Mouse (Mus musculus) telencephalon, adult 2 months (tissue): Measurements from ENCODE around the gene Snu13.

Source experiments
- DNase-seq: peaks from one replicate; pipeline ENCODE4 v3.0.0-alpha.2; 2011; ENCODE audit warnings: low read depth, low spot score

Gene Snu13

DNA sequence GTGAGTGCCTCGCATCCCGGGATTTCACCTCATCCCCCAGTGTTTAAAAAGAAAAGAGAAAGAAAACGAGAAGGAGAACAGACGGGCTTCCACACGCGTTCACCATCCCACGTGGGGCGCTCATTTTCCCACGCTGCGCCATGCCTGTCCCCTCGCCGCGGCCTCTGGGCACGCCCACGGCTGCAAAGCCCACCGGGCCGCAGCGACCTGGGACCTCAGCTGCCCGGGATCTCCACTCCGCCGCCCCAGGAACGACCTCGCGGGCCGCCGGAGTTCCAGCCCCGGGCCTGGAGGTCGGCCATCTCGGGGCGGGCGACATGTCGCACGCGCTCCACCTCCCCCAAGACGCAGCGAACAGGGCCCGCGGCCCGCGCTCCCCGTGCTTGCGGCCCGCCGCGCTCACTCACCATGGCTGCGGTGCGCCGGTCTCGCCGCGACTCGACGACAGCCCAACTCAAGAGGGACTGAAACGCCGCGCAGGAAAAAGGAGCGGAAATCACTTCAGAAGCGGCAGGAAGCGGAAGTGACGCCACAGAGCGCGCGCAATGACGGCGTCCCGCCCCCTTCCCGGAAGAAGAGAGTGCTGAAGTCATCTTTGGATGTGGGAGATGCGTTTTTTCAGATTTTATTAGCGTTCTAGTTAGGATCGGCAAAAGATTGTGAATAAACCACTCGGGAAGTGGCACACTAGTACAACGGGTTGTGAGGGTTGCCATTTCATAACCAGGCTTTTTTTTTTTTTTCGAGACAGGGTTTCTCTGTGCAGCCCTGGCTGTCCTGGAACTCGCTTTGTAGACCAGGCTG is at the start of gene Snu13:
TSS of gene Snu13 (minus strand) at position 519 of the 804 bp plus-strand sequence.
- peak; percentile 79 for DNase-seq

GRCm38 (mm10) chr15:82091061-82091460 is 43.7 kb upstream of the Snu13 start:
- peak; percentile 31 for DNase-seq

- DNase-seq, result peak; percentile 29
Observed at GRCm38 (mm10) chr15:82087266-82087665, 39.9 kb upstream of the Snu13 start.

- DNase-seq, result peak; percentile 63
Observed at GRCm38 (mm10) chr15:82086131-82086530, 38.7 kb upstream of the Snu13 start.

- DNase-seq, result peak; percentile 79
Observed at GRCm38 (mm10) chr15:82085606-82086005, 38.2 kb upstream of the Snu13 start.

DNA sequence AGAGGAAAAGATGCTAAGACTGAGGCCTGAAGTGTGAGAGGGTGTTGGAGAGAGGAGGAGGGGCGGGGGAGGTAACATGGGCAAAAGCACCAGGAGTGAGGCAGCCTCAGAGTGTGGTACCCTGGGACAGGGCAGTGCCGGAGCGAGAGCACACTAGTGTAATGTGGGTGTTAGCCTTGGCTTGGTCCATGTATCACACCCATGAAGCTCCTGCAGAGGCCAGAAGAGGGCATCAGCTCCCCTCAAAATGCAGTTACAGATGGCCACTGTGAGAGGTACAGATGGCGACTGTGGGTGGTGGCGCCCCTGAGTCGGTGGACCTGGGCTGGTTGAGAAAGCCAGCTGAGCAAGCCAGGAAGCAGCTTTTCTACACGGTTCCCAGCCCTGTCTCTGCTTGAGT is 33.8 kb upstream of the Snu13 start:
- peak; percentile 72 for DNase-seq

DNA sequence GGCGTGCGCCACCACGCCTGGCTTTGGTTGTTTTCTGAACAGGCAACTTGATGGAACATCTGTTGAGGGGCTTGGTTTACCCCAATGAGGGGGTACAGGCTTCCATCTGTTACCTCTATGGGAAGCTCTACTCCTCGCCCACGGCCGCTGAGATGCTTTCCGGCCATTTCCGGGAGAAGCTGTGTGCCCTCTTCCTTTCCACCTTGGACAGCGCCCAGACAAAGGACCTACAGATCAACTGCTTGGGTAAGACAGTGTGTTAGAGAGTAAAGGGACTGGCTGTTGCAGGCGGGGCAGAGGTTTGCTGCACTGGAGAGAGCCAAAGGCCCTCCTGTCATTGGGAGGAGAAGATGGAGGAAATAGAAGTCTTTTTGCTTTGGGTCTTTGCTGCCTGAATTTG is 32.5 kb upstream of the Snu13 start:
- DNase-seq, result no peak

DNA sequence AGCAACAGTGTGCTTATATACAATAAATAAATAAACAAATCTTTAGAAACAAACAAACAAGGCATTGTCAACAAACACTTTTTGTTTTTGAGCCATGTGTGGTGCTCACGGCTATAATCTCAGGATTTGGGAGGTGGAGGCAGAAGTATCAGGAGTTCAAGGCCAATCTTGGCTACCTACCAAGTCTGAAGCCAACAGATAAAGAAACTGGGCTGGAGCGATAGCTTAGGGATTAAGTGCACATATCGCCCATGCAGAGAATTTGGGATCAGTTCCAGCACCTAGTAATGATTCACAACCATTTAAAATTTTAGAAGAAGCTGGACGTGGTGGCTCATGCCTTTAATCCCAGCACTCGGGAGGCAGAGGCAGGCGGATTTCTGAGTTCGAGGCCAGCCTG is 26.1 kb upstream of the Snu13 start:
- DNase-seq, result no peak

DNA sequence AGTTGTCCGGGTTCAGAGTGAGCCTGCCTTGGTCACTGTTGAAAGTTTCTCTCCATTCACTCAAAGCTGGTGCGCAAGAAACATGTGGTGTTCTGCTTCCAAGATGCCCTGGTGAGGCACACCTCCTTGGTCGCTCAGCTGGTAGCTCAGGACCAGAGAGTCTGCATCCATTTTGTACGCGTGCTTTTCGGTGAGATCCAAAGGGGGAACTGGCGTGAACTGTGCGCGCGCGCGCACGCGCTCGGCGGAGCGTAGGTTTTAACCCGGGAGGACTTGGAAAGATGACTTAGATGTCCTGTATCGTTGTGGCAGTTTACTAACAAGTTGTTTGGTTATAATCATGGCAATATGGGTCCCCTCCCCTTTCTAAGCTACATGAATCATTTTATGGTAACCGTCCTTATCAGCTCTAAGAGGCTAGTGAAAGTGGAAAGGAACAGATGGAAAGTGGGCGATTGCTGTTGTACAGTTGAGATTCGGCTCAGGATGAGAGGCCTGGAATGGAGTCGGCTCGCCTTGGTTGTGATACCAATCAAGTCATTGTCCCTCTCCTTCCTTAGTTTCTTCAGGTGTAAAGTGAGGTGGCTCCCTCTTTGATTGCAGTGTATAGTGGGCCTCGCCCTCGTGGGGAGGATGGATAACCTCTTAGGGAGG is 24.5 kb upstream of the Snu13 start:
- DNase-seq, result peak; percentile 70

DNA sequence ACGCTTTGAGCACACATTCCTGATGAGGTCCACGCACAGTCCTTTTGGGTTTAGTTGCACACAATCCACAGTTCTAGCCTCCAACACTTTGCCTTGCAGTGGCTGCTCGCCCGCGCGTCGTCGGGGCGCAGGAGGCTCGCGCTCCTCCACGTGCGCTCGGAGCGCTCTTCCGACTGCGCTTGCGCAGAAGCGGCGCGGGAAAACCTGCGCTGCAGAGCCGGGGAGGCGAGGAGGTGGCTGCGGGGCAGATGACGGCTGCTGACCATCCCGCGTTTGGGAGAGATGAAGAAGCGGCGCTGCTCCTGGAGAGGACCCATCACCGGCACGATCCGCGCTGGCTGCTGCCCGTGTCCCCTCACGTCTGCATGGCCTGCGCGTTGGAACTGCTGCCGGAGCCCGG is 22.5 kb upstream of the Snu13 start, which contains the start of gene Mei1:
TSS of gene Mei1 (plus strand) at position 99 of the 400 bp plus-strand sequence.
- DNase-seq, result no peak

DNA sequence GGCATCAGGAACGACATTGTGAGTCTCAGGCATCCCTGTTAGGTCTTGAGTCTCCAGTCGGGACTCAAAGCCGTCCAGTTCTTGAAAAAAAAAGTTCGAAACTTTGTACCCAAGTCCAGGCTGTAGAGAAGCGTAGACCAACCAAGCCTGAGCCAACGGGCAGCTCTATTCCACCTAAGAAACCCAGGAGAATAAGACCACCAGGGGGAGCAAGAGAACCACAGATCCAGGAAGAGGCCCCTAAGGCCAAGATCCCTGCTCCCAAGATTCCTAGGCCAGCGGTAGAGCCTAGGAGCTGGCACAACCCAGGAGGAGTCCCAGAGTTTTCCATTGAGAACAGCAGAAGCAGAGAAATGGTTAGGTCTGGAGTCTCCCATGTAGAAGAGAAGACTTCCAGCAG is 18.1 kb upstream of the Snu13 start:
- peak; percentile 63 for DNase-seq

GRCm38 (mm10) chr15:82063909-82064308 is 16.5 kb upstream of the Snu13 start:
- no peak for DNase-seq

GRCm38 (mm10) chr15:82058719-82059201 is 11.4 kb upstream of the Snu13 start, which contains the start of gene 4930407I10Rik:
TSS of gene 4930407I10Rik (plus strand) at chr15:82059151.
- DNase-seq, result no peak

DNA sequence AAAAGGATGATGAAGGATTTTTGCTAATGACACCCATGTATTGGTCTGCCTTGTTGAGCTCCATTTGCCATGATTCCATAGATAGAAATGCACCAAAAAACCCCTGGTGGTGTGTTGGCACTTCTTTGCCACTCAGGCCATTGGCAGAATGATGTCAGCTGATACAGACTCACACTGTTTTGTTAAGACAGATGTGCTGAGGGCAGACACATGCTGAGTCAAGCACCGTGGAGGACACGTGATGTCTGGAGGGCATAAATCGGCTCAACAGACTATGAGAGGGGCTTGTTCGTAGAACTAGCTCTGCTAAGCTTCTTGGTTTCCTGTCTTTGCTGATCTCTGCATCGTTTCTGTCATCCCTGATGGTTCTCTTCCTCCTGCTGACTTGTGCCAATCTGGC is 5.1 kb upstream of the Snu13 start:
- no peak for DNase-seq

- DNase-seq, result no peak
Observed at GRCm38 (mm10) chr15:82046246-82046891, 1.0 kb downstream of the Snu13 start.

GRCm38 (mm10) chr15:82044166-82044784 is 3.1 kb downstream of the Snu13 start:
- DNase-seq, result no peak

DNA sequence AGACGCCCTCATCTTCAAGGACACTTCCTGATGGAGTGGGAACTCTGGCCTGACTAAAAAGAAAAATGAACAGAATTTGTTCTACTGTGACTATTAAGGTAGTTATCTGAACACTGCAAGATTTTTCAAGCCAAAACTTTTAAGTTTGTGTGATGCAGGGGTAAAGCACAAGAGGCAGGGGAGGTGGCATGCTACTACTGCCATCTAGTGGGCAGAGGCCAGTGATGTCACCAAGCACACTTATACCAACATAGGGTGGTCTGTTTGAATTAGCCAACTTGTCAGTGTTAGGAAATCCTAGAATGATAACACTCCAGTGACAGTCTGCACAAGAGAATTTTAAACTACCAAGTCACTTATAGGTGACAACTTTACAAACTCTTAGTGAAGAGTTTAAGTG is 6.7 kb downstream of the Snu13 start:
- DNase-seq, result no peak

GRCm38 (mm10) chr15:82035904-82036689 is 11.3 kb downstream of the Snu13 start:
- no peak for DNase-seq

DNA sequence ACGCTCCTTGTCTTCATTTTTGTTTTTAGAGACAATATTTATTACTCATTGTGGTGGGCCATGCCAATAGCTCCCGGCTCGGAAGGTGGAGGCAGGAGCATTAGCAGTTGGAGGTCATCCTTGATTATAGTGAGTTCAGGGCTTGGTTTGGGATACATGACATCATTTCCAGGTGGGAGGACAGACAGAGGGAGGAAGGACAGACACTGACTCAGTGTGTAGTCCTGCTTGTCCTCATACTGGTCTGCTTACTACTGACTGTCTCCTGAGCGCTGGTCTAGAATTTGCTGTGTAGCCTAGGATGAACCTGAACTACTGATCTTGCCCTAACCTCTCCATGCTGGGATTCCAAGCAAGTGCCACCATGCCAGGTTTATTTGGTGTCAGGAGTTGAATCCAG is 13.6 kb downstream of the Snu13 start, which contains the start of gene Desi1:
TSS of gene Desi1 (minus strand) at position 101 of the 400 bp plus-strand sequence.
- DNase-seq, result no peak

GRCm38 (mm10) chr15:82032386-82032785 is 15.0 kb downstream of the Snu13 start:
- DNase-seq, result no peak

DNA sequence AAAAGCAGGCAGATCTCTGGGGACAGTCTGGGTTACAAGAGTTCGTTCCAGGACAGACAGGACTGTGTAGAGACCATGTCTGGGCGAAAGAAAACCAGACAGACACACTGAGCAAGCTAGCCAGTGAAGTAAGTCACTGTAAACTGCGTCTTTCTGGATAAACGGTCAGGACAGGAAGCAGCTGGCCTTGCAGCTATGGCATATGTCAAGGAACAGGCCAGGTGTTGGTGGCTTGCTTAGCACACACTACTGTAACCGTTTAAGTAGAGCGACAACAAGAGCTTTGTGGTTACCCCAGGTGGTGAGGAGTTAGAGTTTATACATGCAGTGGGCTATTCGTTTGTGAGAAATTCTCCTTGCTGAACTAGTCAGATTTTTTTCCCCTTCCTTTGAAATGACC is 19.7 kb downstream of the Snu13 start:
- DNase-seq, result no peak
